Mouse (Mus musculus): ENCODE measurements around the gene Nt5c1a.
"Not testable (repeated sequence)": the region's sequence is repeated elsewhere in the genome, so short reads cannot be mapped to it uniquely, and the experiment has no call there.

Nt5c1a gene

GRCm38 (mm10) chr4:123201186-123202093, at the start of gene Nt5c1a:
Gene Nt5c1a (plus strand): TSS chr4:123201504.
- DNase-seq: peak; percentile 38 to 56

GRCm38 (mm10) chr4:123152003-123152402, 49.3 kb upstream of the Nt5c1a start:
- DNase-seq: no peak

GRCm38 (mm10) chr4:123152976-123153375, 48.3 kb upstream of the Nt5c1a start:
- DNase-seq: no peak

- DNase-seq: peak in 1 of 2 experiments; percentile 13
Measured at GRCm38 (mm10) chr4:123155004-123155403, 46.3 kb upstream of the Nt5c1a start.

GRCm38 (mm10) chr4:123155427-123155826, 45.9 kb upstream of the Nt5c1a start:
- DNase-seq: no peak

- DNase-seq: no peak
Measured at GRCm38 (mm10) chr4:123155840-123156239, 45.5 kb upstream of the Nt5c1a start.

GRCm38 (mm10) chr4:123160571-123160970, 40.7 kb upstream of the Nt5c1a start:
- no peak for DNase-seq

- not testable (repeated sequence) for DNase-seq
Measured at GRCm38 (mm10) chr4:123161251-123161650, 40.1 kb upstream of the Nt5c1a start.

GRCm38 (mm10) chr4:123162305-123162917, 38.9 kb upstream of the Nt5c1a start:
- peak in 1 of 2 experiments; percentile 6 for DNase-seq

- DNase-seq: peak in 1 of 2 experiments; percentile 10
Measured at GRCm38 (mm10) chr4:123164157-123164556, 37.1 kb upstream of the Nt5c1a start.

- DNase-seq: peak in 1 of 2 experiments; percentile 29
Measured at GRCm38 (mm10) chr4:123171811-123172210, 29.5 kb upstream of the Nt5c1a start.

GRCm38 (mm10) chr4:123182328-123183238, 18.7 kb upstream of the Nt5c1a start, which contains the start of gene Hpcal4:
Gene Hpcal4 (plus strand): TSS chr4:123183227.
- DNase-seq: peak; percentile 65 to 70

- peak; percentile 80 to 84 for DNase-seq
Measured at GRCm38 (mm10) chr4:123183239-123184056, 17.9 kb upstream of the Nt5c1a start.

GRCm38 (mm10) chr4:123184816-123185215, 16.5 kb upstream of the Nt5c1a start:
- DNase-seq: peak in 1 of 2 experiments; percentile 15

- no peak for DNase-seq
Measured at GRCm38 (mm10) chr4:123192336-123192735, 9.0 kb upstream of the Nt5c1a start.

GRCm38 (mm10) chr4:123193791-123194190, 7.5 kb upstream of the Nt5c1a start:
- DNase-seq: no peak

GRCm38 (mm10) chr4:123196695-123197094, 4.6 kb upstream of the Nt5c1a start:
- DNase-seq: peak; percentile 17 to 44

- DNase-seq: peak; percentile 82 to 84
Measured at GRCm38 (mm10) chr4:123200771-123201185, 526 bp upstream of the Nt5c1a start.

GRCm38 (mm10) chr4:123202094-123202420, 753 bp downstream of the Nt5c1a start:
- no peak for DNase-seq

- DNase-seq: no peak
Measured at GRCm38 (mm10) chr4:123207337-123207736, 6.0 kb downstream of the Nt5c1a start.

GRCm38 (mm10) chr4:123210996-123211395, 9.7 kb downstream of the Nt5c1a start:
- DNase-seq: no peak

GRCm38 (mm10) chr4:123211453-123211852, 10.1 kb downstream of the Nt5c1a start:
- peak in 1 of 2 experiments; percentile 62 for DNase-seq

Data from kidney, postnatal 4 days (tissue).